Mouse (Mus musculus): ENCODE data around the gene Olfr494.

Olfr494 gene

GRCm38 (mm10) chr7:108365035-108365434 lies at the start of gene Olfr494:
Gene Olfr494 (plus strand): TSS chr7:108365335.
- no peak for DNase-seq (ENCODE audit: extremely low read depth, low read depth, low spot score)

- no peak for DNase-seq (ENCODE audit: extremely low read depth, low read depth, low spot score)
These were observed 41.6 kb upstream of the Olfr494 start, which contains the start of gene Olfr492 for GRCm38 (mm10) chr7:108323574-108323973. Gene Olfr492 (minus strand): TSS chr7:108323674.

- DNase-seq (ENCODE audit: extremely low read depth, low read depth, low spot score), result no peak
These were observed 18.3 kb upstream of the Olfr494 start, which contains the start of gene Olfr493 for GRCm38 (mm10) chr7:108346879-108347278. Gene Olfr493 (minus strand): TSS chr7:108346979.

GRCm38 (mm10) chr7:108392867-108393266 lies 27.7 kb downstream of the Olfr494 start, which contains the start of gene Olfr495:
Gene Olfr495 (plus strand): TSS chr7:108393167.
- no peak for DNase-seq (ENCODE audit: extremely low read depth, low read depth, low spot score)

Data from fat pad, adult 2 months (tissue).